Comparison of ENCODE assay signal across 8 mouse cellular contexts in the genomic region with DNA sequence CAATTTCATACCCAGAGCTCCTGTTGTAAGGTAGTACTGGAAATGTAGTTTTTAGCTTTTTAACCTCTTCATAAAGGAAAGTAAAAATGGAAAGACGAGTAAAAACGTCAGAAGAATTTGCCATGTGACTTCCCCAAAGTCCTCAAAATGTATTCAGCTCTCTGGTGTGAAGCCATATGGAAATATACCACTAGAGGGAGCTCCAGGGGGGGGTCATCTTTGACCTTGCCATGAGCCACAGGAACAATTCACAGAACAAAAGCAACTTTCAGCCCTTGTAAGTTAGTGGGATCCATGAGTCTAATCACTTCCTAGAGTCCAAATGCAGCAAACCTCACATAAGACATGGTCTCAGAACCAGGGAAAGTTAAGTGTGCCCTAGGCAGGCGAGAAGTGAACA.
DNase-seq lines count a peak whose midpoint lies in the region; ATAC-seq and TF ChIP-seq lines count a peak whose summit lies in the region.
"Had no signal": no experiment of that assay in that cellular context is flagged by ENCODE, and none has a peak within 500 bp of the region (broad histone marks: within the 10 kb centered on the region; RNA-seq: fewer than 3 reads in every experiment).

No protein-coding gene starts in this region.

- no peak overlapping the region for H3K9ac ChIP-seq in kidney, embryonic 15.5 days
- H3K9ac ChIP-seq in MEL (ENCODE audit: control insufficient read depth, low read depth, low read length, poor library complexity, severe bottlenecking) = no peak overlapping the region
- H3K9ac ChIP-seq: stomach, embryonic 15.5 days had no signal

- H3K9me3 ChIP-seq in kidney, embryonic 15.5 days (replicated peaks) = no peaks in the 10 kb centered on the region
- H3K9me3 ChIP-seq in MEL (replicated peaks; ENCODE audit: insufficient read depth, low read length) = no peaks in the 10 kb centered on the region
- H3K9me3 ChIP-seq: stomach, embryonic 15.5 days had no signal

- no peak for TF ChIP-seq RAD21 in MEL (IDR thresholded peaks at IDR 0.05; ENCODE audit: low read depth, low read length)

- H3K79me2 ChIP-seq in MEL (ENCODE audit: control insufficient read depth, insufficient read depth, low read length, poor library complexity) = no peaks in the 10 kb centered on the region

- no peak for TF ChIP-seq POLR2A in MEL (IDR thresholded peaks at IDR 0.05; ENCODE audit: control insufficient read depth in 1 of 2, insufficient read depth in 1 of 2, low read depth in 1 of 2, low read length in 2 of 2, poor library complexity in 1 of 2)

- peak; percentile 23 for DNase-seq in kidney, postnatal 10 days
- DNase-seq in MEL (ENCODE audit: low read depth, low spot score) = peak; percentile 6
- peak; percentile 1 for DNase-seq in c-Kit-positive CD71-positive TER-119-positive erythroid progenitor cells, embryonic 14.5 days (ENCODE audit: low spot score)
- peak; percentile 17 to 29 for DNase-seq in kidney, postnatal 36 days
- no peak for DNase-seq in layer of hippocampus, adult 11-12 months (ENCODE audit: low spot score)
- DNase-seq in yolk sac, embryonic 10.5 days (ENCODE audit: low spot score) = no peak

- no peak overlapping the region for H3K4me2 ChIP-seq in kidney, embryonic 15.5 days
- H3K4me2 ChIP-seq: stomach, embryonic 15.5 days had no signal

- H3K27ac ChIP-seq in kidney, embryonic 15.5 days = no peak overlapping the region
- H3K27ac ChIP-seq in MEL (ENCODE audit: control insufficient read depth, low read depth, low read length) = no peak overlapping the region
- H3K27ac ChIP-seq: stomach, embryonic 15.5 days had no signal

- H3K4me1 ChIP-seq in kidney, embryonic 15.5 days = no peaks in the 10 kb centered on the region
- no peaks in the 10 kb centered on the region for H3K4me1 ChIP-seq in MEL (ENCODE audit: control insufficient read depth in 1 of 2, insufficient read depth in 2 of 2, low read length in 2 of 2)
- H3K4me1 ChIP-seq: stomach, embryonic 15.5 days had no signal

- TF ChIP-seq CTCF in MEL (IDR thresholded peaks at IDR 0.05 in 2 of 3, conservative IDR thresholded peaks at IDR 0.05 in 1 of 3; ENCODE audit: control insufficient read depth in 1 of 3, insufficient read depth in 1 of 3, low read depth in 2 of 3, low read length in 3 of 3, poor library complexity in 1 of 3, severe bottlenecking in 1 of 3) = peak; percentile 4 to 28 (median 24); a peak in 2 of 6 replicates

- 64% methylated on average over 3 of the region's 3 CpGs for WGBS in kidney, embryonic 15.5 days

- ATAC-seq in kidney, embryonic 15.5 days (replicated peaks; ENCODE audit: low FRiP score) = no peak

- no peaks in the 10 kb centered on the region for H3K36me3 ChIP-seq in kidney, embryonic 15.5 days
- no peaks in the 10 kb centered on the region for H3K36me3 ChIP-seq in MEL (ENCODE audit: control insufficient read depth in 1 of 2, insufficient read depth in 2 of 2, low read length in 2 of 2)
- H3K36me3 ChIP-seq: stomach, embryonic 15.5 days had no signal

- H3K27me3 ChIP-seq in kidney, embryonic 15.5 days = no peaks in the 10 kb centered on the region
- no peaks in the 10 kb centered on the region for H3K27me3 ChIP-seq in MEL (ENCODE audit: control insufficient read depth in 1 of 2, insufficient read depth in 2 of 2, low read length in 2 of 2)
- H3K27me3 ChIP-seq: stomach, embryonic 15.5 days had no signal

- no peak for TF ChIP-seq EP300 in MEL (IDR thresholded peaks at IDR 0.05; ENCODE audit: low read depth in 1 of 2, low read length in 2 of 2)

- H3K4me3 ChIP-seq in kidney, embryonic 15.5 days (replicated peaks) = no peak overlapping the region
- H3K4me3 ChIP-seq in MEL (ENCODE audit: control insufficient read depth in 1 of 2, insufficient read depth in 1 of 2, low read depth in 2 of 2, low read length in 2 of 2) = no peak overlapping the region
- H3K4me3 ChIP-seq: stomach, embryonic 15.5 days had no signal

TF ChIP-seq in MEL, 35 proteins besides CTCF, POLR2A, EP300 and RAD21:
- no peak for TF ChIP-seq MYB (IDR thresholded peaks at IDR 0.05; ENCODE audit: low read depth, low read length)
- TF ChIP-seq CHD2 (IDR thresholded peaks at IDR 0.05; ENCODE audit: low read length) = no peak
- no peak for TF ChIP-seq NELFE (IDR thresholded peaks at IDR 0.05; ENCODE audit: low read depth, low read length)
- TF ChIP-seq MYC (IDR thresholded peaks at IDR 0.05; ENCODE audit: low read depth, low read length) = no peak

Comparison
In these comparisons a context has a peak if more than half of its experiments do, and no peak if none do; other contexts are left out.
1. DNase-seq: peak in kidney, postnatal 10 days (single experiment), MEL (single experiment), c-Kit-positive CD71-positive TER-119-positive erythroid progenitor cells, embryonic 14.5 days (single experiment) and kidney, postnatal 36 days (2 of 2); none in layer of hippocampus, adult 11-12 months (single experiment) and yolk sac, embryonic 10.5 days (single experiment).